Mouse (Mus musculus) spleen, adult 12 weeks (tissue): ENCODE results near the gene Fyn.

Source experiments
- DNase-seq: peaks from one replicate; pipeline ENCODE4 v3.0.0; 2022; ENCODE audit warnings: low spot score

The Fyn gene

GRCm38 (mm10) chr10:39568991-39569390 lies 200.3 kb downstream of the Fyn start:
- no peak for DNase-seq

- no peak for DNase-seq
These were observed 202.4 kb downstream of the Fyn start for GRCm38 (mm10) chr10:39571011-39571410.

- DNase-seq, result no peak
These were observed 203.5 kb downstream of the Fyn start for GRCm38 (mm10) chr10:39572050-39572671.

DNA sequence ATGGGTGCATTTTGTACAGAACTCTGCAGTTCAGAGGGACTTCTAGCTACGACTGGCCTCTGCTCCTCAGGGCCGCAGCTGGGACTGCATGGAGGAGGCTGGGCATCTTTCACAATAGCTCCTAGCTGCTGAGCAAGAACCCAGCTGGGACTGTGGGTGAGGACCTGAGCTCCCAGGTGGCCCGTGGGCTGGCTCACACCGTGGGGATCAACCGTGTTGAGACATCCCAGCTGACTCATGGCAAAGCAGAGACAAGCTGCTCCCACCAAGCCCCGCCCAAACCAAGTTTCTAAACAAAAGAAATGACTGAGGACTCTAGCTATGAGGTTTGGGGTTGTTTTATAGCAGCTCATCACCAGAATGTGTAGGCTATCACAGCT lies 204.0 kb downstream of the Fyn start:
- DNase-seq, result no peak

GRCm38 (mm10) chr10:39576466-39576865 lies 207.8 kb downstream of the Fyn start:
- DNase-seq, result no peak

- no peak for DNase-seq
These were observed 211.8 kb downstream of the Fyn start for GRCm38 (mm10) chr10:39580477-39580876.

- DNase-seq, result no peak
These were observed 213.7 kb downstream of the Fyn start for GRCm38 (mm10) chr10:39582385-39582784.

GRCm38 (mm10) chr10:39583718-39584117 lies 215.1 kb downstream of the Fyn start:
- no peak for DNase-seq

GRCm38 (mm10) chr10:39587290-39587925 lies 218.8 kb downstream of the Fyn start:
- no peak for DNase-seq

- no peak for DNase-seq
These were observed 219.5 kb downstream of the Fyn start for GRCm38 (mm10) chr10:39587973-39588746.

DNA sequence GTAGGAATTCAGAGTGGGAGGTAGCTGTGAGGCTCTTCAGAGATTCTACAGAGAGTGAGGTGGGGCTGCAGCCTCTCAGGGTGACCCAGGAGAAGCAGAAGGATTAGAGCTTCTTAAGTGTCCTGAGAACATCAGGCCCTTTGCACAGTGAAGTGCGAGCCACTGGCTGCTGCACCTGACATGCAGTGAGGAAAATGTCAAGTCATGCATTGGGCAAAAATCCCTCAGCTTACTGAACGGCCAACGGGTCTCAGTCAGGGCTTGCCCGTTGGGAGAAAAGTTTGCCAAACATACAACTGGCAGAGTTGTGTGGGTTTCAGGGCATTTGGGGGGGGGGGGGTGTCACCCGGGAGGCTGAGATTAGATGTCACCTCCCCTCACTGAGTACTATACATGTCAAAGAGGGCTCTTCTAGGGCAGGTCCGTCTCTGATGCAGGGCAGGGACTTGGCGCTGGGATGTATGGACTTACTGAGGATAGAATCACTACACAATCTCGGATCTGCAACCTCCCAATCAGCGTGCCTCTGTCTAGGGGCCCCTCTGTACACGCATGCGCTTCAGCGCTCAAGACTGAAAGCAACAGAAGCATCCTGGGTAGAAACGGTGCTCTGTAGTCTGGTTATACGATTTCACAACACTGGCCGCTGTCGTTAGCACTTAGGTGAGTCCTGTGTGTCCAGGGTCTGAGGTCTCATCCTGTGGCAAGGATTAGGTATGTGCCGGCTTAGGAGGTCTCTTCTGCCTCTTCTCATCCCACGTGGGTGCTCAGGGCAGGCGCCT lies 221.3 kb downstream of the Fyn start:
- DNase-seq, result no peak

DNA sequence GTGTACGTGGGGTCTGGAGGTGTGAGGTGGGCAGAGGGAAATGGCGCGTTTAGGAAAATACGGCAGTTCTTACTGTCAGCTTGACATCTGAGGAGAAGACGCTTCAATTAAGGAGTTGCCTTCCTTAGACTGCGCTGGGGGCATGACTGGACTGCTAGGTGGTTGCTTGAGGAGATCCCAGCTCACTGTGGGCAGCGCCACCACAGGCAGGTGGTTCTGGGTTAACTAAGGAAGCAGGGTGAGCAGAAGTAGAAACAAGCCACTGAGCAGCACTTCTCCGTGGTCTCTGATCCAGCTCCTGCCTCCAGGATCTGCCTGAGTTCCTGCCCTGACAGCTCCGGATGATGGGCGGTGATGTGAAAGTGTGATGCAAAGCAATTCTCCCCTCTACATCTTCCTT lies 222.0 kb downstream of the Fyn start:
- DNase-seq, result no peak

DNA sequence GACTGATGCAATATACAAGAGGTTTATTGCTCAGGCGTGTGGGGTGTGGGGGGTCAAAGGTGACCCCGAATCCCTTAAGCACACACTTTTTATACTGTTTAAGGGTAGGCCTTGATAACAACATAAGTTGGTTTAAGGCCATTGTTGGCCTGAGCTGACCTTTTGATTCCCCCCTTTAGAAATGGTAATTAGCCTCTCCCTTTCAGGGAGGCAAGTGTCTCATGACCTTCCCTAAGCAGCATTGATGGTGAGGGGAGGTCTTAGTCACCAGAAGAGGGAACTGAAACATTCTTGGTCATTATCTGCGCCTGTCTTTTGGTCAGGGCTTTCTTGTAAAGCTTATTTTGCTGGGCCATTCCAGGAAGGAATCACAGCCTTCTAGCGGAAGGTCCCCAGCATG lies 223.8 kb downstream of the Fyn start:
- no peak for DNase-seq

- DNase-seq, result no peak
These were observed 226.1 kb downstream of the Fyn start for GRCm38 (mm10) chr10:39594716-39595115.

- DNase-seq, result no peak
These were observed 227.2 kb downstream of the Fyn start for GRCm38 (mm10) chr10:39595862-39596261.

GRCm38 (mm10) chr10:39597116-39597791 lies 228.6 kb downstream of the Fyn start:
- DNase-seq, result no peak

DNA sequence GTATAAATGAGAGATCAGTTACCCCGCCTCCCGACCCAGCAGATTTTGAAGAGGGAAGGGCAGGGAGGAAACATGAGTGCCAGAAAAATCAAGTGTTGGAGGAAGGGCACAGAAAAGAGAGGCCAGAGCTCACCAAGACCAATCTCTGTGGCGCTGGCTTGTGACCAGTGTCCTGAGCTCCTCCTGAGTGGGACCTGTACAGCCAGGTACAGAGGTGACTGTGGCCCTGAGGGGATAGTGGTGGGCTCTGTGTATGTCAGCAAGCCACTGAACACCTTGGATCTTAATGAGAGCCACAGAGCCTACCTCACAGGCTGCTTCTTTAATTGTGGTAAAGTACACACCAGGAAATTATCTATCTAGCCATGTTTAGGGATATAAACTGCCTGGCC lies 229.1 kb downstream of the Fyn start:
- DNase-seq, result no peak

DNA sequence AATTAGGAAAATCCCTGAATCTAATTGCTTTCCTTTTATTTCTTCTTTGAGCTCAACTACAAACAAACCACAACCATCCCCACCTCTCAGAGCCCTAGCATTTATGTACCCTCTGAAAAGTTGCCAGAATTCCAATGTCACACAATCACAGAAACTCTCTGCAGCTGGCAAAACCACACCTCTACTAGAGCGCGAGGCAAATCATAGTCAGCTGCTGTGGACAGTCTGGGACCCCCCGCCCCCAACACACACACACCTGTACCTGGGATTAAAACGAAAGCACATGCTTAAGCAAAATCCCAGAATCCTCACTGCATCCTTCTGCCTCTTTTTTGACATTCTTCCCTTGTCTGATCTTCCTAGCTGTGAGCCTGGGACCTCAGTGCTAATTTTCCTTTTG lies 230.9 kb downstream of the Fyn start:
- no peak for DNase-seq

- no peak for DNase-seq
These were observed 231.5 kb downstream of the Fyn start for GRCm38 (mm10) chr10:39600115-39600514.

DNA sequence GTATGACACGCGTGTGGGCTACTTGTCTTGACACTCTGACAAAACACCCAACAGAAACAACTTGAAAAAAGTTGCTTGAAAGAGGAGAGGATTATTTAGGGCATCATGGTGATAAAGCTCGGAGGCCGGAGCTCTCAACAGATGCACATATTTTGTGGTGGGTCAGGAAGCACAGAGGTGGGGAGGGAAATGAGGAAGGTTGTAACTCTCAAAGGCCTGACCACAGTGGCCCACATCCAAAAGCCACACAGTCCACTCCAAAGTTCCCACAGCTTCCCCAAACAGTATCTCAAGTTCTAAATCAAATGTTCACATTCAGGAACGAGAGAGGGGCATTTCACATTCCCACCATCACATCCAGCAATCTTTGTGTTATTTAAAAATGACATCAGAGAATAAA lies 232.4 kb downstream of the Fyn start:
- DNase-seq, result no peak

- no peak for DNase-seq
These were observed 237.8 kb downstream of the Fyn start for GRCm38 (mm10) chr10:39606434-39606833.

- DNase-seq, result no peak
These were observed 242.6 kb downstream of the Fyn start for GRCm38 (mm10) chr10:39611234-39611633.
